ENCODE assay signal across 10 mouse cellular contexts in the genomic region with DNA sequence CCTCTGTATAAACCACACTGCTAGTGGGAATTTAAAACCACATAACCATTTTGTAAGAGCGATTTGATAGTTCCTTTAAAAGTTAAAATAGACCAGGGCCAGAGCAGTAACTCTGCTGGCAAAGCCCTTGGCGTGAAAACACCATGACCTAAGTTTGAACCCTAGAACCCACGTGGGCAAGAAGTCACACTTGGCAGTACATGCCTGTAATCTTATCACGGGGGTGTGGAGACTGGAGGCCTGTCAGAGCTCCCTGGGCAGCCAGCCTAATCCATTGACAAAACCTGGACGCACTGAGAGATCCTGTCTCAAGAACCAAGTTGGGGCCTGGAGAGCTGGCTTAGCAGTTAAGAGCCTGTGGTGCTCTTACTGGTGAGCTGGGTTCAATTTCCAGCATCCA. TPM values are rescaled to one million over a fixed set of nuclear protein-coding genes. Genes with fewer than 3 reads are reported as not detected.
DNase-seq lines count a peak whose midpoint lies in the region; ATAC-seq and TF ChIP-seq lines count a peak whose summit lies in the region.
"Had no signal": no experiment of that assay in that cellular context is flagged by ENCODE, and none has a peak within 500 bp of the region (broad histone marks: within the 10 kb centered on the region; RNA-seq: fewer than 3 reads in every experiment).

No protein-coding gene starts in this region.

- no peaks in the 10 kb centered on the region for H3K36me3 ChIP-seq in lung, postnatal 0 days (ENCODE audit: insufficient read depth, low read length)
- H3K36me3 ChIP-seq: embryonic facial prominence, embryonic 12.5 days had no signal

- H3K4me2 ChIP-seq in lung, postnatal 0 days (replicated peaks; ENCODE audit: low read depth, low read length) = no peak overlapping the region
- H3K4me2 ChIP-seq: embryonic facial prominence, embryonic 12.5 days had no signal

- TF ChIP-seq CTCF in gastrocnemius, adult 2 months (IDR thresholded peaks at IDR 0.05) = no peak
- TF ChIP-seq CTCF in lung, postnatal 0 days (IDR thresholded peaks at IDR 0.05) = no peak

- no peaks in the 10 kb centered on the region for H3K4me1 ChIP-seq in lung, postnatal 0 days (ENCODE audit: insufficient read depth, low read depth, low read length)
- H3K4me1 ChIP-seq: embryonic facial prominence, embryonic 12.5 days had no signal

- peak; percentile 17 to 24 for DNase-seq in left cerebral cortex, postnatal 14 days (ENCODE audit: low spot score in 2 of 2)
- DNase-seq in left cerebral cortex, adult 11 months (ENCODE audit: low spot score) = no peak
- DNase-seq in gastrocnemius, adult 2 months = peak; percentile 92
- peak; percentile 88 for DNase-seq in heart, postnatal 4 days
- DNase-seq in lung, postnatal 0 days (ENCODE audit: low spot score) = peak; percentile 64
- DNase-seq in urinary bladder, postnatal 25 days (ENCODE audit: low spot score) = peak; percentile 43
- DNase-seq in B cell, adult 2 months = no peak
- DNase-seq in thymus, postnatal 4 days = no peak

- peak overlapping the region; percentile 62 for H3K27ac ChIP-seq in gastrocnemius, adult 2 months
- H3K27ac ChIP-seq in lung, postnatal 0 days (ENCODE audit: low read length) = no peak overlapping the region
- H3K27ac ChIP-seq: embryonic facial prominence, embryonic 12.5 days had no signal

- WGBS in lung, postnatal 0 days = 24% methylated on average over 5 of the region's 5 CpGs

- intact Hi-C loops in left cerebral cortex, postnatal 14 days (cut with DNase I) = no loop called here
- intact Hi-C loops in gastrocnemius, adult 2 months (cut with DNase I) = loop anchor here (2.0 kb wide), 2 partner anchors 18 to 38 kb away; a partner anchor contains a TSS

- no peak overlapping the region for H3K4me3 ChIP-seq in gastrocnemius, adult 2 months
- no peak overlapping the region for H3K4me3 ChIP-seq in lung, postnatal 0 days (ENCODE audit: low read depth, low read length)
- H3K4me3 ChIP-seq: embryonic facial prominence, embryonic 12.5 days; megakaryocyte, embryonic 14.5 days had no signal

- peak; percentile 70 for ATAC-seq in lung, postnatal 0 days

- TF ChIP-seq EP300 in lung, postnatal 0 days (IDR thresholded peaks at IDR 0.05) = no peak

- H3K9me3 ChIP-seq in lung, postnatal 0 days (ENCODE audit: low read length) = no peaks in the 10 kb centered on the region
- H3K9me3 ChIP-seq: embryonic facial prominence, embryonic 12.5 days; megakaryocyte, embryonic 14.5 days had no signal

- no peaks in the 10 kb centered on the region for H3K27me3 ChIP-seq in lung, postnatal 0 days (replicated peaks; ENCODE audit: insufficient read depth, low read length)
- H3K27me3 ChIP-seq: embryonic facial prominence, embryonic 12.5 days; megakaryocyte, embryonic 14.5 days had no signal

- H3K9ac ChIP-seq in lung, postnatal 0 days (replicated peaks; ENCODE audit: low read depth) = no peak overlapping the region
- H3K9ac ChIP-seq: embryonic facial prominence, embryonic 12.5 days had no signal

RNA-seq across cellular contexts. Expression of a gene that starts 12.9 kb away (rescaled TPM):
- total RNA-seq in left cerebral cortex, postnatal 14 days (2021) = 10 to 100 TPM; 56.8 to 65.6 TPM
- total RNA-seq in gastrocnemius, adult 2 months (2021) = not detected
- total RNA-seq in heart, postnatal 4 days (2021) = not detected
- 0.47 and 0.55 TPM in 2 replicates for polyA plus RNA-seq in lung, postnatal 0 days (2015; fragmentation: Nextera tagmentation; extraction: Ambion mirVana)

RNA-seq across cellular contexts. Expression of a gene that starts 19.0 kb away (rescaled TPM):
- 10 to 100 TPM in 1 of 2 experiments, 1 to 10 TPM in 1; 7.3 to 10.5 TPM for total RNA-seq in left cerebral cortex, postnatal 14 days (2021)
- total RNA-seq in gastrocnemius, adult 2 months (2021) = 10 to 100 TPM; 10.0 to 21.1 TPM
- total RNA-seq in heart, postnatal 4 days (2021) = 10 to 100 TPM; 34.0 to 37.4 TPM
- 17.3 and 18.5 TPM in 2 replicates for polyA plus RNA-seq in lung, postnatal 0 days (2015; fragmentation: Nextera tagmentation; extraction: Ambion mirVana)

RNA-seq across cellular contexts. Expression of a gene that starts 43.1 kb away (rescaled TPM):
- 10 to 100 TPM in 1 of 2 experiments, 1 to 10 TPM in 1; 4.6 to 10.7 TPM for total RNA-seq in left cerebral cortex, postnatal 14 days (2021)
- 1 to 10 TPM; 2.8 to 3.2 TPM for total RNA-seq in gastrocnemius, adult 2 months (2021)
- total RNA-seq in heart, postnatal 4 days (2021) = 100 to 1,000 TPM; 159 to 180 TPM
- polyA plus RNA-seq in lung, postnatal 0 days (2015; fragmentation: Nextera tagmentation; extraction: Ambion mirVana) = 94.8 and 106 TPM in 2 replicates

Comparison
In these comparisons a context has a peak if more than half of its experiments do, and no peak if none do; other contexts are left out.
1. DNase-seq: peak in left cerebral cortex, postnatal 14 days (2 of 2), gastrocnemius, adult 2 months (single experiment), heart, postnatal 4 days (single experiment), lung, postnatal 0 days (single experiment) and urinary bladder, postnatal 25 days (single experiment); none in left cerebral cortex, adult 11 months (single experiment), B cell, adult 2 months (0 of 2) and thymus, postnatal 4 days (single experiment).
2. RNA of a gene that starts 12.9 kb away (total RNA-seq): 56.8 to 65.6 TPM in left cerebral cortex, postnatal 14 days; not detected in heart, postnatal 4 days and not detected in gastrocnemius, adult 2 months; every median in the first group is over 10 times any median in the second.
3. RNA of a gene that starts 43.1 kb away (total RNA-seq): 159 to 180 TPM in heart, postnatal 4 days; 4.6 to 10.7 TPM in left cerebral cortex, postnatal 14 days and 2.8 to 3.2 TPM in gastrocnemius, adult 2 months; every median in the first group is over 10 times any median in the second.